Mouse (Mus musculus) MEL (cell line): ENCODE results near the gene Stab1. TPM values are rescaled to one million over a fixed set of nuclear protein-coding genes. Genes with fewer than 3 reads are reported as not detected.

Source experiments
- DNase-seq: peaks from one replicate; pipeline ENCODE4 v3.0.0; 2011; ENCODE audit warnings: low read depth, low spot score
- H3K27ac ChIP-seq: 2 replicates; pipeline ENCODE4 v1.5.1; 2012; ENCODE audit warnings: low read depth, mild to moderate bottlenecking, control low read depth, low read length, moderate library complexity; ENCODE audit not compliant: control insufficient read depth
- H3K27me3 ChIP-seq, 2 experiments: fragments of 150-350 bp in 1 of 2; sonication (generic) in 1 of 2; 2 replicates each; pipeline ENCODE4 v1.6.1; 2012; ENCODE audit warnings: low read length in 2 of 2, mild to moderate bottlenecking in 2 of 2, improper control_type of control experiment in 1 of 2, moderate library complexity in 1 of 2; ENCODE audit not compliant: insufficient read depth in 2 of 2, control insufficient read depth in 1 of 2
- H3K36me3 ChIP-seq, 2 experiments: 2 replicates each; pipeline ENCODE4 v1.6.1; 2012 to 2014; ENCODE audit warnings: low read length in 2 of 2, improper control_type of control experiment in 1 of 2, inconsistent platforms in 1 of 2, mild to moderate bottlenecking in 1 of 2; ENCODE audit not compliant: insufficient read depth in 2 of 2, control insufficient read depth in 1 of 2
- H3K4me1 ChIP-seq, 2 experiments: fragments of 150-350 bp in 1 of 2; sonication (generic) in 1 of 2; 2 replicates each; pipeline ENCODE4 v1.6.1; 2012; ENCODE audit warnings: low read length in 2 of 2, improper control_type of control experiment in 1 of 2, mild to moderate bottlenecking in 1 of 2; ENCODE audit not compliant: insufficient read depth in 2 of 2, control insufficient read depth in 1 of 2
- H3K4me3 ChIP-seq, 2 experiments: fragments of 150-350 bp in 1 of 2; sonication (generic) in 1 of 2; 2 replicates each; pipeline ENCODE4 v1.5.1; 2012; ENCODE audit warnings: low read depth in 2 of 2, low read length in 2 of 2, mild to moderate bottlenecking in 2 of 2, moderate library complexity in 2 of 2, control low read depth in 1 of 2, improper control_type of control experiment in 1 of 2; ENCODE audit not compliant: control insufficient read depth in 1 of 2, insufficient read depth in 1 of 2
- H3K79me2 ChIP-seq: 2 replicates; pipeline ENCODE4 v1.6.1; 2012; ENCODE audit warnings: mild to moderate bottlenecking, low read length, moderate library complexity; ENCODE audit not compliant: control insufficient read depth, poor library complexity, insufficient read depth
- H3K9ac ChIP-seq: 2 replicates; pipeline ENCODE4 v1.6.1; 2012; ENCODE audit warnings: low read depth, mild to moderate bottlenecking, control low read depth, low read length, moderate library complexity; ENCODE audit not compliant: control insufficient read depth, poor library complexity, severe bottlenecking
- H3K9me3 ChIP-seq: fragments of 150-350 bp; sonication (generic); replicated peaks from 2 replicates; pipeline ENCODE4 v1.6.1; 2012; ENCODE audit warnings: mild to moderate bottlenecking, low read length, improper control_type of control experiment, moderate library complexity; ENCODE audit not compliant: insufficient read depth
- BHLHE40 ChIP-seq: IDR thresholded peaks from 2 replicates; pipeline ENCODE4 v1.6.1; 2012; ENCODE audit warnings: low read depth, mild to moderate bottlenecking, inconsistent platforms, low read length, improper control_type of control experiment, borderline replicate concordance
- CHD1 ChIP-seq: IDR thresholded peaks from 2 replicates; pipeline ENCODE4 v1.6.1; 2012; ENCODE audit warnings: low read depth, mild to moderate bottlenecking, inconsistent platforms, low read length, improper control_type of control experiment
- CHD2 ChIP-seq: IDR thresholded peaks from 2 replicates; pipeline ENCODE4 v1.6.1; 2011; ENCODE audit warnings: low read length, improper control_type of control experiment
- CTCF ChIP-seq, 3 experiments: IDR thresholded peaks in 2 of 3; conservative IDR thresholded peaks in 1 of 3; 2 replicates each; pipeline ENCODE4 v1.5.1; 2011 to 2012; ENCODE audit warnings: low read length in 3 of 3, low read depth in 2 of 3, mild to moderate bottlenecking in 2 of 3, improper control_type of control experiment in 1 of 3, inconsistent platforms in 1 of 3, mixed read lengths in 1 of 3, moderate library complexity in 1 of 3; ENCODE audit not compliant: control insufficient read depth in 1 of 3, insufficient read depth in 1 of 3, poor library complexity in 1 of 3, severe bottlenecking in 1 of 3
- E2F4 ChIP-seq: IDR thresholded peaks from 2 replicates; pipeline ENCODE4 v1.6.1; 2011; ENCODE audit warnings: low read depth, low read length, improper control_type of control experiment, borderline replicate concordance
- ELF1 ChIP-seq: IDR thresholded peaks from 2 replicates; pipeline ENCODE4 v1.6.1; 2014; ENCODE audit warnings: low read depth, mild to moderate bottlenecking, inconsistent platforms, low read length, improper control_type of control experiment, moderate library complexity
- ETS1 ChIP-seq: IDR thresholded peaks from 2 replicates; pipeline ENCODE4 v1.6.1; 2012; ENCODE audit warnings: low read depth, mild to moderate bottlenecking, inconsistent platforms, low read length, improper control_type of control experiment, moderate library complexity
- GABPA ChIP-seq: IDR thresholded peaks from 2 replicates; pipeline ENCODE4 v1.6.1; 2012; ENCODE audit warnings: low read depth, mild to moderate bottlenecking, inconsistent platforms, low read length, improper control_type of control experiment, moderate library complexity
- GATA1 ChIP-seq: IDR thresholded peaks from 2 replicates; pipeline ENCODE4 v1.6.1; 2011; ENCODE audit warnings: low read depth, low read length, improper control_type of control experiment
- HCFC1 ChIP-seq: IDR thresholded peaks from 2 replicates; pipeline ENCODE4 v1.6.1; 2012; ENCODE audit warnings: low read depth, mild to moderate bottlenecking, inconsistent platforms, low read length, improper control_type of control experiment, moderate library complexity
- JUND ChIP-seq: IDR thresholded peaks from 2 replicates; pipeline ENCODE4 v1.6.1; 2011; ENCODE audit warnings: low read depth, mild to moderate bottlenecking, improper control_type of control experiment, low read length
- KAT2A ChIP-seq: conservative IDR thresholded peaks from 2 replicates; pipeline ENCODE4 v1.6.1; 2012; ENCODE audit warnings: low read depth, low read length, improper control_type of control experiment, inconsistent platforms
- MAFK ChIP-seq: IDR thresholded peaks from 2 replicates; pipeline ENCODE4 v1.6.1; 2011; ENCODE audit warnings: low read depth, mild to moderate bottlenecking, low read length, improper control_type of control experiment, borderline replicate concordance
- MAX ChIP-seq: IDR thresholded peaks from 2 replicates; pipeline ENCODE4 v1.6.1; 2011; ENCODE audit warnings: low read length, improper control_type of control experiment
- MAZ ChIP-seq: IDR thresholded peaks from 2 replicates; pipeline ENCODE4 v1.6.1; 2012; ENCODE audit warnings: low read depth, mild to moderate bottlenecking, inconsistent platforms, low read length, improper control_type of control experiment
- MXI1 ChIP-seq: IDR thresholded peaks from 2 replicates; pipeline ENCODE4 v1.6.1; 2011; ENCODE audit warnings: mild to moderate bottlenecking, low read depth, low read length, improper control_type of control experiment
- MYB ChIP-seq: IDR thresholded peaks from 2 replicates; pipeline ENCODE4 v1.6.1; 2011; ENCODE audit warnings: mild to moderate bottlenecking, low read depth, low read length, improper control_type of control experiment
- MYC ChIP-seq: IDR thresholded peaks from 2 replicates; pipeline ENCODE4 v1.6.1; 2011; ENCODE audit warnings: low read depth, mild to moderate bottlenecking, low read length, improper control_type of control experiment, moderate library complexity
- NELFE ChIP-seq: IDR thresholded peaks from 2 replicates; pipeline ENCODE4 v1.6.1; 2011; ENCODE audit warnings: low read depth, low read length, improper control_type of control experiment
- NRF1 ChIP-seq: IDR thresholded peaks from 2 replicates; pipeline ENCODE4 v1.6.1; 2014; ENCODE audit warnings: low read depth, mild to moderate bottlenecking, inconsistent platforms, low read length, improper control_type of control experiment, moderate library complexity; ENCODE audit not compliant: poor library complexity, insufficient read depth, severe bottlenecking
- POLR2A ChIP-seq, 2 experiments: IDR thresholded peaks; 2 replicates each; pipeline ENCODE4 v1.6.1; 2011 to 2012; ENCODE audit warnings: low read length in 2 of 2, mild to moderate bottlenecking in 2 of 2, control low read depth in 1 of 2, improper control_type of control experiment in 1 of 2, low read depth in 1 of 2, moderate library complexity in 1 of 2; ENCODE audit not compliant: control insufficient read depth in 1 of 2, insufficient read depth in 1 of 2, poor library complexity in 1 of 2
- POLR2AphosphoS2 ChIP-seq: IDR thresholded peaks from 2 replicates; pipeline ENCODE4 v1.6.1; 2011; ENCODE audit warnings: low read length, improper control_type of control experiment
- POLR2AphosphoS5 ChIP-seq: IDR thresholded peaks from 2 replicates; pipeline ENCODE4 v1.6.1; 2012; ENCODE audit warnings: low read depth, borderline replicate concordance, mild to moderate bottlenecking, inconsistent platforms, low read length, moderate library complexity, mixed read lengths
- RAD21 ChIP-seq: IDR thresholded peaks from 2 replicates; pipeline ENCODE4 v1.6.1; 2011; ENCODE audit warnings: mild to moderate bottlenecking, low read depth, low read length, improper control_type of control experiment
- RCOR1 ChIP-seq: IDR thresholded peaks from 2 replicates; pipeline ENCODE4 v1.6.1; 2012; ENCODE audit warnings: low read depth, mild to moderate bottlenecking, inconsistent platforms, low read length, improper control_type of control experiment
- SIN3A ChIP-seq: IDR thresholded peaks from 2 replicates; pipeline ENCODE4 v1.6.1; 2012; ENCODE audit warnings: low read length, improper control_type of control experiment, inconsistent platforms
- SMC3 ChIP-seq: IDR thresholded peaks from 2 replicates; pipeline ENCODE4 v1.6.1; 2011; ENCODE audit warnings: low read depth, low read length, improper control_type of control experiment
- TAL1 ChIP-seq: IDR thresholded peaks from 2 replicates; pipeline ENCODE4 v1.6.1; 2012; ENCODE audit warnings: mild to moderate bottlenecking, inconsistent platforms, low read length, moderate library complexity, mixed read lengths
- TBP ChIP-seq: IDR thresholded peaks from 2 replicates; pipeline ENCODE4 v1.8.0; 2011; ENCODE audit warnings: low read depth, low read length, improper control_type of control experiment
- TCF12 ChIP-seq: IDR thresholded peaks from 2 replicates; pipeline ENCODE4 v1.6.1; 2014; ENCODE audit warnings: low read depth, mild to moderate bottlenecking, inconsistent platforms, low read length, improper control_type of control experiment, moderate library complexity
- UBTF ChIP-seq: IDR thresholded peaks from 2 replicates; pipeline ENCODE4 v1.6.1; 2012; ENCODE audit warnings: low read depth, mild to moderate bottlenecking, inconsistent platforms, low read length, improper control_type of control experiment, moderate library complexity, borderline replicate concordance; ENCODE audit not compliant: insufficient read depth
- USF1 ChIP-seq: IDR thresholded peaks from 2 replicates; pipeline ENCODE4 v1.6.1; 2014; ENCODE audit warnings: low read depth, mild to moderate bottlenecking, inconsistent platforms, low read length, improper control_type of control experiment, moderate library complexity
- USF2 ChIP-seq, 2 experiments: IDR thresholded peaks; 2 replicates each; pipeline ENCODE4 v1.6.1; 2011 to 2012; ENCODE audit warnings: improper control_type of control experiment in 2 of 2, low read length in 2 of 2, borderline replicate concordance in 1 of 2, inconsistent platforms in 1 of 2, low read depth in 1 of 2, mild to moderate bottlenecking in 1 of 2; ENCODE audit not compliant: insufficient read depth in 1 of 2
- ZC3H11A ChIP-seq: IDR thresholded peaks from 2 replicates; pipeline ENCODE4 v1.6.1; 2012; ENCODE audit warnings: low read depth, mild to moderate bottlenecking, inconsistent platforms, low read length, improper control_type of control experiment
- ZKSCAN1 ChIP-seq: IDR thresholded peaks from 2 replicates; pipeline ENCODE4 v1.6.1; 2012; ENCODE audit warnings: low read depth, mild to moderate bottlenecking, inconsistent platforms, low read length, improper control_type of control experiment, moderate library complexity
- ZMIZ1 ChIP-seq: IDR thresholded peaks from 2 replicates; pipeline ENCODE4 v1.6.1; 2012; ENCODE audit warnings: low read depth, mild to moderate bottlenecking, inconsistent platforms, low read length, improper control_type of control experiment, moderate library complexity
- ZNF384 ChIP-seq: IDR thresholded peaks from 2 replicates; pipeline ENCODE4 v1.6.1; 2012; ENCODE audit warnings: low read depth, mild to moderate bottlenecking, inconsistent platforms, low read length, improper control_type of control experiment
- polyA plus RNA-seq, 2 experiments: library from polyadenylated mRNA; stranded (reverse) in 1 of 2; unstranded in 1 of 2; fragments of >175 nt in 1 of 2; fragments of >200 nt in 1 of 2; gene quantifications; 2 replicates each; pipeline versions ENCODE4 v1.2.1 to v1.2.4; 2012; ENCODE audit warnings: low replicate concordance in 2 of 2, low read depth in 1 of 2; ENCODE audit not compliant: insufficient read length in 2 of 2, insufficient read depth in 1 of 2, missing spikeins in 1 of 2
- total RNA-seq: library from RNA; depleted of rRNA; stranded (reverse); fragments of 300-350 nt; gene quantifications from 2 replicates; pipeline ENCODE4 v1.2.3, GENCODE M21; 2012

The Stab1 gene
- total and polyA plus RNA-seq, 3 experiments: 0.15 to 0.40 TPM; not detected in 1

GRCm38 (mm10) chr14:31215157-31216002, 46.9 kb upstream of the Stab1 start:
- Histone ChIP-seq H3K9ac (0 out of 2 replicates have a peak overlapping the region, but pooled peaks have one; percentile 26), H3K4me1 (peaks cover 0 to 2% of the 10 kb centered on the region in 2 experiments; a peak in 1 of 4 replicates)
- no peak for TF ChIP-seq JUND
- TF ChIP-seq KAT2A: no peak
- no peak for TF ChIP-seq SIN3A
- TF ChIP-seq CHD2: no peak
- no peak for TF ChIP-seq BHLHE40
- no peak for TF ChIP-seq RCOR1
- TF ChIP-seq POLR2A (IDR thresholded peaks at IDR 0.05; ENCODE audit: control insufficient read depth in 1 of 2, insufficient read depth in 1 of 2, low read depth in 1 of 2, low read length in 2 of 2, poor library complexity in 1 of 2): no peak
- no peak for TF ChIP-seq MYC
- TF ChIP-seq TCF12: no peak
- no peak for TF ChIP-seq MAX
- peak; percentile 75 for TF ChIP-seq SMC3
- TF ChIP-seq UBTF: no peak
- TF ChIP-seq MYB: no peak
- TF ChIP-seq ZMIZ1: no peak
- TF ChIP-seq TAL1: no peak
- TF ChIP-seq ETS1: no peak
- no peak for TF ChIP-seq MAZ
- TF ChIP-seq ZC3H11A: peak; percentile 50
- no peak for TF ChIP-seq HCFC1
- TF ChIP-seq GABPA: no peak
- no peak for TF ChIP-seq NRF1
- no peak for TF ChIP-seq ZKSCAN1
- no peak for TF ChIP-seq POLR2AphosphoS2
- no peak for TF ChIP-seq USF1
- no peak for TF ChIP-seq MAFK
- no peak for TF ChIP-seq TBP
- TF ChIP-seq CTCF (IDR thresholded peaks at IDR 0.05 in 2 of 3, conservative IDR thresholded peaks at IDR 0.05 in 1 of 3; ENCODE audit: control insufficient read depth in 1 of 3, insufficient read depth in 1 of 3, low read depth in 2 of 3, low read length in 3 of 3, poor library complexity in 1 of 3, severe bottlenecking in 1 of 3): peak; percentile 76 to 85 (median 80)
- no peak for TF ChIP-seq USF2 (IDR thresholded peaks at IDR 0.05; ENCODE audit: borderline replicate concordance in 1 of 2, insufficient read depth in 1 of 2, low read depth in 1 of 2, low read length in 2 of 2)
- no peak for TF ChIP-seq ELF1
- no peak for TF ChIP-seq CHD1
- TF ChIP-seq GATA1: no peak
- TF ChIP-seq E2F4: no peak
- 0 out of 2 replicates have a peak, but pooled peaks have one; percentile 35 for TF ChIP-seq ZNF384
- no peak for TF ChIP-seq MXI1
- TF ChIP-seq RAD21: peak; percentile 84
- TF ChIP-seq NELFE: no peak
- no peak for TF ChIP-seq POLR2AphosphoS5

More at GRCm38 (mm10) chr14:31215157-31216002, 46.9 kb upstream of the Stab1 start:
- Histone ChIP-seq H3K4me3 (no peak overlapping the region), H3K27me3 (peaks cover 0 to 5% of the 10 kb centered on the region in 2 experiments; a peak in 2 of 4 replicates), H3K79me2 (no peaks in the 10 kb centered on the region), H3K9me3 (no peaks in the 10 kb centered on the region), H3K27ac (no peak overlapping the region), H3K36me3 (no peaks in the 10 kb centered on the region)
- peak; percentile 70 for DNase-seq
